8 mouse cellular contexts compared by ENCODE assay signal in the genomic region with DNA sequence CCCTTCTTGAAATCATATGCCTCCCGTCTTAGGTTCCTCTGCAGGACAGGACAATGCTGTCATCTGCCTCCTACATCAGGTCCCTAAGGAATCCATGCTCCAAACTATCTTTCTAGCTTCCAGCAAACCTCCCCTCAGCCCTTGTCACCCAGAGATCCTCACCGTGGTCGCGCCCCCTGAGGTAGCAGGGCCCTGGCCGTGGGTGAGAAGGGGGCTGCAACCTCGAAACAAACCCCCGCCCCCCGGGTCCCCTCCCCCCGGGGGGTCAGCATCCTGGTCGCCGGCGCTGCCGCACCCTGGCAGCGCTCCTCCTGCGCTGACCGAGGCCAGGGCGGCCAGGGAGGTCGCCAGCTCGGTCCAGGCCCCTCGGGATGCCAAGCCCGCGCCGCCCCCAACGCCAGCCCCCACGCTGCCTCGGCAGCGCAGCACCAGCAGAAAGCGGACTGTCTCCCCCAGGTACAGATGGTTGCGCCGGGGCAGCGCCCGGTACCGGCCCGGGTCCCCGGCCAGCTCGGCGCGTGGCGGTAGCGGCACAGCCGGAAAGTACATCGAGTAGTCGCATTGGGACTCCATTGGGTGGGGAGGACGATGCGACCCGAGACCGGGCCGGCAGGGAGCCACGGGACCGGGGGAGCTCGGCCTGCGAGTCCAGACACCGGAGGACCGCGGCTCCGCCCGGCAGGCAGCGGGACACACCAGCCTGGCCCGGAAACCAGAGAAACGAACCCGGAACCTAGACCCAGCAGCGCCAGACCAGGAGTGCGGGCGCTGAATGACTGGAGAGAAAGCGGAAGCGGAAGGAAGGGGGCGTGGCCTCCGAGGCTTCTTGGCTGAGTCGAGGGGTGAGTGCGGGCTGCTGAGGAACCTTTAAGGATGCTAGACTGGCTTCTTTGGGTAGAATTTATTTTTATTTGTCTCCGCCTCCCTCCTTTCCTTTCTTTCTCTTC. TPM values are rescaled to one million over a fixed set of nuclear protein-coding genes. Genes with fewer than 3 reads are reported as not detected.
A peak's percentile ranks its signal among the peaks of the same experiment; 100 is the strongest.
DNase-seq lines count a peak whose midpoint lies in the region; ATAC-seq and TF ChIP-seq lines count a peak whose summit lies in the region.

Gene BC037034 (minus strand): TSS at position 774 of the 947 bp plus-strand sequence.

- peaks cover 0 to 41% of the 10 kb centered on the region in 2 experiments; a peak in 3 of 4 replicates for H3K36me3 ChIP-seq in MEL (ENCODE audit: control insufficient read depth in 1 of 2, insufficient read depth in 2 of 2, low read length in 2 of 2)
- 0 out of 2 replicates have a peak, but pooled peaks cover 6% of the 10 kb centered on the region for H3K36me3 ChIP-seq in lung, postnatal 0 days (ENCODE audit: insufficient read depth, low read length)

- peak; percentile 50 to 93 for TF ChIP-seq POLR2A in MEL (IDR thresholded peaks at IDR 0.05; ENCODE audit: control insufficient read depth in 1 of 2, insufficient read depth in 1 of 2, low read depth in 1 of 2, low read length in 2 of 2, poor library complexity in 1 of 2)
- TF ChIP-seq POLR2A in cerebellum, adult 2 months (IDR thresholded peaks at IDR 0.05; ENCODE audit: borderline replicate concordance, insufficient read depth, low read length), result peak; percentile 90

- no peak for TF ChIP-seq CTCF in MEL (IDR thresholded peaks at IDR 0.05 in 2 of 3, conservative IDR thresholded peaks at IDR 0.05 in 1 of 3; ENCODE audit: control insufficient read depth in 1 of 3, insufficient read depth in 1 of 3, low read depth in 2 of 3, low read length in 3 of 3, poor library complexity in 1 of 3, severe bottlenecking in 1 of 3)
- TF ChIP-seq CTCF in cerebellum, adult 2 months (IDR thresholded peaks at IDR 0.05; ENCODE audit: borderline replicate concordance, insufficient read depth, low read depth, low read length), result no peak
- no peak for TF ChIP-seq CTCF in lung, postnatal 0 days (IDR thresholded peaks at IDR 0.05)

- peak within 1 kb of the TSS; percentile 100 for H3K27ac ChIP-seq in MEL (ENCODE audit: control insufficient read depth, low read depth, low read length)
- peak within 1 kb of the TSS; percentile 76 for H3K27ac ChIP-seq in cerebellum, adult 2 months (ENCODE audit: insufficient read depth, low read length)
- H3K27ac ChIP-seq in lung, postnatal 0 days (ENCODE audit: low read length), result peak within 1 kb of the TSS; percentile 75

- peak within 1 kb of the TSS; percentile 68 to 89 for H3K4me3 ChIP-seq in MEL (ENCODE audit: control insufficient read depth in 1 of 2, insufficient read depth in 1 of 2, low read depth in 2 of 2, low read length in 2 of 2)
- H3K4me3 ChIP-seq in cerebellum, adult 2 months (replicated peaks; ENCODE audit: insufficient read depth, low read depth, low read length), result peak within 1 kb of the TSS; percentile 78
- peak within 1 kb of the TSS; percentile 87 for H3K4me3 ChIP-seq in lung, postnatal 0 days (ENCODE audit: low read depth, low read length)

- H3K27me3 ChIP-seq in MEL (ENCODE audit: control insufficient read depth in 1 of 2, insufficient read depth in 2 of 2, low read length in 2 of 2), result no peaks in the 10 kb centered on the region
- no peaks in the 10 kb centered on the region for H3K27me3 ChIP-seq in cerebellum, adult 2 months (ENCODE audit: control insufficient read depth, insufficient read depth, low read length)
- no peaks in the 10 kb centered on the region for H3K27me3 ChIP-seq in lung, postnatal 0 days (replicated peaks; ENCODE audit: insufficient read depth, low read length)

- H3K4me2 ChIP-seq in lung, postnatal 0 days (replicated peaks; ENCODE audit: low read depth, low read length), result peak within 1 kb of the TSS; percentile 99

- H3K4me1 ChIP-seq in MEL (ENCODE audit: control insufficient read depth in 1 of 2, insufficient read depth in 2 of 2, low read length in 2 of 2), result peaks cover 4 to 47% of the 10 kb centered on the region in 2 experiments
- peaks cover 9% of the 10 kb centered on the region; the same call in 1 of the 2 replicates for H3K4me1 ChIP-seq in cerebellum, adult 2 months (ENCODE audit: control insufficient read depth, insufficient read depth, low read length)
- H3K4me1 ChIP-seq in lung, postnatal 0 days (ENCODE audit: insufficient read depth, low read depth, low read length), result peaks cover 11% of the 10 kb centered on the region

- no peak for TF ChIP-seq RAD21 in MEL (IDR thresholded peaks at IDR 0.05; ENCODE audit: low read depth, low read length)

- peaks cover 48% of the 10 kb centered on the region for H3K79me2 ChIP-seq in MEL (ENCODE audit: control insufficient read depth, insufficient read depth, low read length, poor library complexity)

- peak; percentile 96 for DNase-seq in MEL (ENCODE audit: low read depth, low spot score)
- DNase-seq in cerebellum, adult 2 months, result peak; percentile 92
- DNase-seq in forelimb bud, embryonic 11.5 days (ENCODE audit: low read depth, low spot score), result peak; percentile 84
- DNase-seq in layer of hippocampus, adult 9-11 months, result peak; percentile 93
- peak; percentile 97 for DNase-seq in lung, postnatal 0 days (ENCODE audit: low spot score)
- peak; percentile 86 for DNase-seq in ovary, postnatal 14 days (ENCODE audit: low spot score)
- peak; percentile 93 for DNase-seq in thymus, postnatal 14 days

- TF ChIP-seq EP300 in MEL (IDR thresholded peaks at IDR 0.05; ENCODE audit: low read depth in 1 of 2, low read length in 2 of 2), result no peak
- no peak for TF ChIP-seq EP300 in lung, postnatal 0 days (IDR thresholded peaks at IDR 0.05)

- H3K9ac ChIP-seq in MEL (ENCODE audit: control insufficient read depth, low read depth, low read length, poor library complexity, severe bottlenecking), result peak within 1 kb of the TSS; percentile 93
- H3K9ac ChIP-seq in lung, postnatal 0 days (replicated peaks; ENCODE audit: low read depth), result peak within 1 kb of the TSS; percentile 82

- H3K9me3 ChIP-seq in MEL (replicated peaks; ENCODE audit: insufficient read depth, low read length), result no peaks in the 10 kb centered on the region
- H3K9me3 ChIP-seq in lung, postnatal 0 days (ENCODE audit: low read length), result no peaks in the 10 kb centered on the region

- ATAC-seq in hematopoietic stem cell, adult 5-6 weeks (replicated peaks in 1 of 2; ENCODE audit: insufficient read depth in 1 of 2, low FRiP score in 2 of 2, low TSS enrichment in 1 of 2, low read depth in 1 of 2, poor library complexity in 2 of 2, severe bottlenecking in 2 of 2), result peak; percentile 91 to 92
- peak; percentile 94 for ATAC-seq in lung, postnatal 0 days

- WGBS in cerebellum, adult 2 months, result under 1% methylated on average over 70 of the region's 71 CpGs
- under 1% methylated on average over 60 of the region's 71 CpGs for WGBS in lung, postnatal 0 days

TF ChIP-seq in MEL, 35 proteins besides CTCF, POLR2A, EP300 and RAD21 (continues in another document):
- no peak for TF ChIP-seq TAL1 (IDR thresholded peaks at IDR 0.05; ENCODE audit: low read length)
- no peak for TF ChIP-seq NRF1 (IDR thresholded peaks at IDR 0.05; ENCODE audit: insufficient read depth, low read depth, low read length, poor library complexity, severe bottlenecking)
- TF ChIP-seq MAZ (IDR thresholded peaks at IDR 0.05; ENCODE audit: low read depth, low read length), result no peak
- peak; percentile 93 for TF ChIP-seq TBP (IDR thresholded peaks at IDR 0.05; ENCODE audit: low read depth, low read length)
- no peak for TF ChIP-seq JUND (IDR thresholded peaks at IDR 0.05; ENCODE audit: low read depth, low read length)
- TF ChIP-seq UBTF (IDR thresholded peaks at IDR 0.05; ENCODE audit: borderline replicate concordance, insufficient read depth, low read depth, low read length), result no peak
- TF ChIP-seq CHD2 (IDR thresholded peaks at IDR 0.05; ENCODE audit: low read length), result no peak
- peak; percentile 91 for TF ChIP-seq NELFE (IDR thresholded peaks at IDR 0.05; ENCODE audit: low read depth, low read length)
- TF ChIP-seq POLR2AphosphoS2 (IDR thresholded peaks at IDR 0.05; ENCODE audit: low read length), result peak; percentile 93
- TF ChIP-seq HCFC1 (IDR thresholded peaks at IDR 0.05; ENCODE audit: low read depth, low read length), result peak; percentile 80
- TF ChIP-seq SMC3 (IDR thresholded peaks at IDR 0.05; ENCODE audit: low read depth, low read length), result no peak
- peak; percentile 69 for TF ChIP-seq TCF12 (IDR thresholded peaks at IDR 0.05; ENCODE audit: low read depth, low read length)
- no peak; the same call in 1 of the 2 replicates for TF ChIP-seq MAX (IDR thresholded peaks at IDR 0.05; ENCODE audit: low read length)
- TF ChIP-seq MEF2A (IDR thresholded peaks at IDR 0.05; ENCODE audit: extremely low read depth, insufficient replicate concordance, low read depth, low read length, poor library complexity, severe bottlenecking), result no peak
- TF ChIP-seq MAFK (IDR thresholded peaks at IDR 0.05; ENCODE audit: borderline replicate concordance, low read depth, low read length), result no peak
- TF ChIP-seq ETS1 (IDR thresholded peaks at IDR 0.05; ENCODE audit: low read depth, low read length), result peak; percentile 20; the same call in 1 of the 2 replicates
- no peak for TF ChIP-seq USF2 (IDR thresholded peaks at IDR 0.05; ENCODE audit: borderline replicate concordance in 1 of 2, insufficient read depth in 1 of 2, low read depth in 1 of 2, low read length in 2 of 2)
- TF ChIP-seq E2F4 (IDR thresholded peaks at IDR 0.05; ENCODE audit: borderline replicate concordance, low read depth, low read length), result no peak
- TF ChIP-seq ELF1 (IDR thresholded peaks at IDR 0.05; ENCODE audit: low read depth, low read length), result peak; percentile 85
- TF ChIP-seq KAT2A (conservative IDR thresholded peaks at IDR 0.05; ENCODE audit: low read depth, low read length), result no peak; the same call in 1 of the 2 replicates
- TF ChIP-seq ZKSCAN1 (IDR thresholded peaks at IDR 0.05; ENCODE audit: low read depth, low read length), result no peak
- no peak for TF ChIP-seq GATA1 (IDR thresholded peaks at IDR 0.05; ENCODE audit: low read depth, low read length)
- peak; percentile 83 for TF ChIP-seq SIN3A (IDR thresholded peaks at IDR 0.05; ENCODE audit: low read length)
- TF ChIP-seq GABPA (IDR thresholded peaks at IDR 0.05; ENCODE audit: low read depth, low read length), result no peak
- TF ChIP-seq BHLHE40 (IDR thresholded peaks at IDR 0.05; ENCODE audit: borderline replicate concordance, low read depth, low read length), result no peak
- peak; percentile 26; the same call in 1 of the 2 replicates for TF ChIP-seq RCOR1 (IDR thresholded peaks at IDR 0.05; ENCODE audit: low read depth, low read length)
- no peak for TF ChIP-seq ZC3H11A (IDR thresholded peaks at IDR 0.05; ENCODE audit: low read depth, low read length)

RNA-seq across cellular contexts. Expression of gene BC037034, which starts in this region (rescaled TPM):
- total RNA-seq in MEL (2012; rRNA removed), result 27.8 and 35.6 TPM in 2 replicates
- polyA plus RNA-seq in MEL (2012; ENCODE audit: insufficient read depth in 1 of 2, insufficient read length in 2 of 2, low read depth in 1 of 2, low replicate concordance in 2 of 2, missing spikeins in 1 of 2), result 10 to 100 TPM in 1 of 2 experiments, not detected in 1; 59.1 TPM
- 90.1 and 92.0 TPM in 2 replicates for polyA plus RNA-seq in cerebellum, adult 2 months (2012; rRNA removed)
- 34.1 and 38.8 TPM in 2 replicates for total RNA-seq in hematopoietic stem cell, adult 5-6 weeks (2017)
- 2.9 and 3.2 TPM in 2 replicates for polyA plus RNA-seq in lung, postnatal 0 days (2015; fragmentation: Nextera tagmentation; extraction: Ambion mirVana)

Comparison
In these comparisons a context has a peak if more than half of its experiments do, and no peak if none do; other contexts are left out.
1. Peak in every context shown above with its lines: DNase-seq, ATAC-seq, H3K4me3 ChIP-seq and H3K27ac ChIP-seq.